Mouse (Mus musculus): ENCODE results near the gene Ube2d3.

DNA sequence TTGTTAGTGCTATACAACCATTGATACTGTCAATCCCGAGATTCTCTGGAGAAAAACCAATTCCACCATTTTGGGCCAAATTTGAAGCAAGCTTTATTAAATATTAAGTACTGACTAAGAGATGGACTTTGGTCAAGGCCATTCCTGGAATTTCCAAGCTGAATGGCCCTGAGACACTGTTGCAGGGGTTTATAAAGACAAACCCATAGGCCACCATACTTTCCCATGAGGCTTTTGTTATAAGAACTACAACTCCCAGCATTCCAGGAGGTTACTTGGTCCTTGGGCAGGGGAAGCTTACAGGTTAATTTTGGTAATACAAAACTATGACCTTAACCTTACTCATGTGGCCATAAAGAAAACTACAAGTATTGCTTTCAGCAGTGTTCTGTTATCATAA lies 70.2 kb downstream of the Ube2d3 start:
- no peak for TF ChIP-seq TCF12 (IDR thresholded peaks at IDR 0.05; ENCODE audit: insufficient read depth, poor library complexity, severe bottlenecking)
- no peak for TF ChIP-seq POLR2A (IDR thresholded peaks at IDR 0.05; ENCODE audit: insufficient read length, low read depth)
- no peak for TF ChIP-seq MAX (IDR thresholded peaks at IDR 0.05; ENCODE audit: low read depth)
- no peak for TF ChIP-seq SRF (IDR thresholded peaks at IDR 0.05; ENCODE audit: control insufficient read depth, insufficient read length, low read depth)
- TF ChIP-seq E2F4 (IDR thresholded peaks at IDR 0.05; ENCODE audit: insufficient read depth), result no peak
- no peak for TF ChIP-seq MYOD1 (IDR thresholded peaks at IDR 0.05; ENCODE audit: control insufficient read depth in 1 of 3, insufficient read length in 2 of 3, low read depth in 2 of 3)
- no peak for TF ChIP-seq USF1 (IDR thresholded peaks at IDR 0.05; ENCODE audit: low read depth)
- TF ChIP-seq POLR2AphosphoS2 (IDR thresholded peaks at IDR 0.05; ENCODE audit: insufficient read length, low read depth), result no peak
- no peak for TF ChIP-seq REST (IDR thresholded peaks at IDR 0.05; ENCODE audit: insufficient read depth, insufficient read length)
- no peak for TF ChIP-seq MYOG (IDR thresholded peaks at IDR 0.05; ENCODE audit: control insufficient read depth in 1 of 3, insufficient read depth in 1 of 3, insufficient read length in 2 of 3, low read depth in 2 of 3)
- TF ChIP-seq TCF3 (IDR thresholded peaks at IDR 0.05; ENCODE audit: insufficient read length, low read depth), result no peak
- TF ChIP-seq CEBPB (IDR thresholded peaks at IDR 0.05; ENCODE audit: insufficient read depth, poor library complexity, severe bottlenecking), result no peak

Data from myocyte (in vitro differentiated cells).